In the genomic region with DNA sequence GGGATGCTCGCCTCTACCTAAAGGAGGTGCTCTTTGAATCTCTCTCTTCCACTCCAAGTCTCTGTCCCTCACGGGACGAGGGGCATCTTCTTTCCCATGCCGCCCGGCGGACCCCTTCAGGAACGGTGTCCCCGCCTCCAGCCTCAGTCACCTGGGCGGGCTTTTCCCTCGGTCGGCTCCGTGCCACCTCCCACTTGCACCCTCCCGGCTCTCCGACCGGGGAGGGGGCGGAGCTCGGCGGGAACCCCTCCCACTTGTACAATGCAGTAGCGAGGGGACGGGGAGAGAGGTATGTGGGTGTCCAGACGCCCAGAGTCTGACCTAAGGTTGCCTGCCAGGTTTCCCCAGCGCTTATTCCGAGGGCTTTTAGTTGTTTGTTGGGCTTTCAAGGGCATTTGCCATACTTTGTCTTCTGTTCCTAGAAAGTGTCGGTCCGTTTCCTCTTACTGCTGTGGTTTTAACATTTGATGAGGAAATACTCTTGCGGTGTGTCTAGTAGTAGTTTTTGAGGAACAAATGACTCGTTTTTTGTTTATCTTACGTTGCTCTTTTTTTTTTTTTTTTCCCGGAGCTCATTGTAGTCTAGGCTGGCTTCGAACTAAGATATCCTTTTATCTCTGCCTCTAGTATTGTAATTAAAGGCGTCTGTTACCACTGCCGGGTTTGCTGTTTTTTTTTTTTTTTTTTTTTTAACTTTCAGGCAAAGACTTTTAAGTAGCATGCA, we compare ENCODE assay signal across 8 mouse cellular contexts. TPM values are rescaled to one million over a fixed set of nuclear protein-coding genes. Genes with fewer than 3 reads are reported as not detected.
DNase-seq lines count a peak whose midpoint lies in the region; ATAC-seq and TF ChIP-seq lines count a peak whose summit lies in the region.

No protein-coding gene starts in this region.

- peak overlapping the region; percentile 25 for H3K4me2 ChIP-seq in CH12.LX (ENCODE audit: insufficient read depth, low read depth, poor library complexity, severe bottlenecking)
- H3K4me2 ChIP-seq in forebrain, embryonic 11.5 days (ENCODE audit: low read depth, low read length, severe bottlenecking): peak overlapping the region; percentile 51
- H3K4me2 ChIP-seq in heart, embryonic 16.5 days (ENCODE audit: low read depth, low read length): peak overlapping the region; percentile 85
- peak overlapping the region; percentile 80 for H3K4me2 ChIP-seq in liver, postnatal 0 days (ENCODE audit: low read depth, low read length)
- peak overlapping the region; percentile 79 for H3K4me2 ChIP-seq in neural tube, embryonic 14.5 days (ENCODE audit: low read depth, low read length)

- dilution Hi-C loops in CH12.LX (cut with MboI; ENCODE audit: extremely low pct_ligation_motif_present, extremely low pct_unique_long_range_greater_than_20kb, low sequenced_read_pairs): no loop called here

- peak; percentile 72 for ATAC-seq in forebrain, embryonic 11.5 days (replicated peaks; ENCODE audit: low FRiP score)
- ATAC-seq in heart, embryonic 16.5 days (replicated peaks; ENCODE audit: extremely low read depth, insufficient read depth, low FRiP score): peak; percentile 85
- peak; percentile 80 for ATAC-seq in liver, postnatal 0 days
- peak; percentile 64 for ATAC-seq in neural tube, embryonic 14.5 days (ENCODE audit: low read depth)

- 6% methylated on average over 32 of the region's 32 CpGs for WGBS in forebrain, embryonic 11.5 days
- WGBS in heart, embryonic 16.5 days: under 1% methylated on average over 32 of the region's 32 CpGs
- WGBS in liver, postnatal 0 days (ENCODE audit: insufficient replicate concordance): under 1% methylated on average over 26 of the region's 32 CpGs
- 5% methylated on average over 32 of the region's 32 CpGs for WGBS in neural tube, embryonic 14.5 days

- TF ChIP-seq POLR2A in CH12.LX (IDR thresholded peaks at IDR 0.05; ENCODE audit: low read depth, low read length): peak; percentile 57

- no peak for TF ChIP-seq RAD21 in CH12.LX (IDR thresholded peaks at IDR 0.05; ENCODE audit: low read depth, low read length)

- peaks cover 0 to 11% of the 10 kb centered on the region in 2 experiments for H3K36me3 ChIP-seq in CH12.LX (replicated peaks in 1 of 2; ENCODE audit: control insufficient read depth in 1 of 2, insufficient read depth in 1 of 2, low read length in 1 of 2)
- H3K36me3 ChIP-seq in forebrain, embryonic 11.5 days (ENCODE audit: control insufficient read depth, insufficient read depth, low read length): no peaks in the 10 kb centered on the region
- H3K36me3 ChIP-seq in heart, embryonic 16.5 days (ENCODE audit: control insufficient read depth, insufficient read depth): no peaks in the 10 kb centered on the region
- H3K36me3 ChIP-seq in liver, postnatal 0 days (replicated peaks; ENCODE audit: insufficient read depth, low read length): no peaks in the 10 kb centered on the region
- H3K36me3 ChIP-seq in neural tube, embryonic 14.5 days (ENCODE audit: control insufficient read depth, insufficient read depth, low read length): no peaks in the 10 kb centered on the region

- H3K9me3 ChIP-seq in CH12.LX (replicated peaks; ENCODE audit: low read length): no peaks in the 10 kb centered on the region
- no peaks in the 10 kb centered on the region for H3K9me3 ChIP-seq in forebrain, embryonic 11.5 days (ENCODE audit: control insufficient read depth, low read length)
- H3K9me3 ChIP-seq in heart, embryonic 16.5 days (replicated peaks; ENCODE audit: control insufficient read depth, low read length): no peaks in the 10 kb centered on the region
- no peaks in the 10 kb centered on the region for H3K9me3 ChIP-seq in liver, postnatal 0 days (ENCODE audit: low read length)
- no peaks in the 10 kb centered on the region for H3K9me3 ChIP-seq in neural tube, embryonic 14.5 days (ENCODE audit: control insufficient read depth, low read length)

- peak; percentile 69 for TF ChIP-seq EP300 in CH12.LX (IDR thresholded peaks at IDR 0.05; ENCODE audit: low read length)
- peak; percentile 32; the same call in 1 of the 2 replicates for TF ChIP-seq EP300 in liver, postnatal 0 days (IDR thresholded peaks at IDR 0.05; ENCODE audit: low read depth)

- no peak for TF ChIP-seq CTCF in CH12.LX (conservative IDR thresholded peaks at IDR 0.05 in 1 of 2, IDR thresholded peaks at IDR 0.05 in 1 of 2; ENCODE audit: low read depth in 2 of 2, low read length in 2 of 2)
- no peak for TF ChIP-seq CTCF in liver, postnatal 0 days (IDR thresholded peaks at IDR 0.05; ENCODE audit: low read depth)

- peak; percentile 91 for DNase-seq in CH12.LX (ENCODE audit: extremely low read depth)
- DNase-seq in c-Kit-positive CD71-negative TER-119-negative erythroid progenitor cells, embryonic 14.5 days (ENCODE audit: low read depth): peak; percentile 77
- peak; percentile 90 for DNase-seq in forebrain, embryonic 11.5 days (ENCODE audit: low spot score)
- peak; percentile 93 to 97 for DNase-seq in kidney, postnatal 36 days
- DNase-seq in liver, postnatal 0 days: peak; percentile 94
- DNase-seq in testis, postnatal 14 days (ENCODE audit: low spot score): peak; percentile 91

- peak overlapping the region; percentile 89 for H3K27ac ChIP-seq in CH12.LX (ENCODE audit: insufficient read depth, low read depth)
- peak overlapping the region; percentile 80 for H3K27ac ChIP-seq in forebrain, embryonic 11.5 days (ENCODE audit: low read depth, low read length)
- H3K27ac ChIP-seq in heart, embryonic 16.5 days (ENCODE audit: low read length): peak overlapping the region; percentile 95
- peak overlapping the region; percentile 96 for H3K27ac ChIP-seq in liver, postnatal 0 days (ENCODE audit: low read depth)
- H3K27ac ChIP-seq in neural tube, embryonic 14.5 days (ENCODE audit: low read depth, low read length): peak overlapping the region; percentile 94

- H3K27me3 ChIP-seq in CH12.LX (replicated peaks): no peaks in the 10 kb centered on the region
- no peaks in the 10 kb centered on the region for H3K27me3 ChIP-seq in forebrain, embryonic 11.5 days (ENCODE audit: control insufficient read depth, insufficient read depth, low read length)
- no peaks in the 10 kb centered on the region for H3K27me3 ChIP-seq in heart, embryonic 16.5 days (ENCODE audit: control insufficient read depth, insufficient read depth, low read length)
- H3K27me3 ChIP-seq in liver, postnatal 0 days (ENCODE audit: insufficient read depth, low read length): no peaks in the 10 kb centered on the region
- H3K27me3 ChIP-seq in neural tube, embryonic 14.5 days (ENCODE audit: control insufficient read depth, insufficient read depth, low read length): no peaks in the 10 kb centered on the region

- H3K4me1 ChIP-seq in CH12.LX (ENCODE audit: control insufficient read depth in 1 of 2, insufficient read depth in 2 of 2): peaks cover 0 to 11% of the 10 kb centered on the region in 2 experiments; a peak in 2 of 4 replicates
- H3K4me1 ChIP-seq in forebrain, embryonic 11.5 days (replicated peaks; ENCODE audit: control insufficient read depth, insufficient read depth, low read length): no peaks in the 10 kb centered on the region; the same call in 1 of the 2 replicates
- H3K4me1 ChIP-seq in heart, embryonic 16.5 days (ENCODE audit: control insufficient read depth, insufficient read depth, low read length): peaks cover 7% of the 10 kb centered on the region
- H3K4me1 ChIP-seq in liver, postnatal 0 days (ENCODE audit: insufficient read depth): peaks cover 3% of the 10 kb centered on the region
- H3K4me1 ChIP-seq in neural tube, embryonic 14.5 days (ENCODE audit: control insufficient read depth, insufficient read depth, low read length): 0 out of 2 replicates have a peak, but pooled peaks cover 2% of the 10 kb centered on the region

- peaks cover 42% of the 10 kb centered on the region for H3K79me2 ChIP-seq in CH12.LX (replicated peaks; ENCODE audit: control insufficient read depth, extremely low read depth, insufficient read depth, poor library complexity, severe bottlenecking)

- peak overlapping the region; percentile 92 to 99 (median 94) for H3K4me3 ChIP-seq in CH12.LX (replicated peaks in 1 of 3; ENCODE audit: low read depth in 2 of 3, low read length in 2 of 3, poor library complexity in 1 of 3)
- H3K4me3 ChIP-seq in forebrain, embryonic 11.5 days (ENCODE audit: low read depth, low read length): peak overlapping the region; percentile 92
- peak overlapping the region; percentile 99 for H3K4me3 ChIP-seq in heart, embryonic 16.5 days (ENCODE audit: low read length)
- H3K4me3 ChIP-seq in liver, postnatal 0 days (ENCODE audit: low read depth, low read length): peak overlapping the region; percentile 92
- H3K4me3 ChIP-seq in neural tube, embryonic 14.5 days (ENCODE audit: low read depth, low read length): peak overlapping the region; percentile 87

- in situ Hi-C loops in CH12.LX (cut with MboI; ENCODE audit: low pct_ligation_motif_present, low pct_unique_long_range_greater_than_20kb, low sequenced_read_pairs): no loop called here

- H3K9ac ChIP-seq in CH12.LX (ENCODE audit: insufficient read depth, low read depth): peak overlapping the region; percentile 100
- peak overlapping the region; percentile 90 for H3K9ac ChIP-seq in forebrain, embryonic 11.5 days (ENCODE audit: low read length)
- H3K9ac ChIP-seq in heart, embryonic 16.5 days (ENCODE audit: low read length): peak overlapping the region; percentile 93
- H3K9ac ChIP-seq in liver, postnatal 0 days (replicated peaks): peak overlapping the region; percentile 95
- peak overlapping the region; percentile 82 for H3K9ac ChIP-seq in neural tube, embryonic 14.5 days (replicated peaks; ENCODE audit: low read depth, low read length)

TF ChIP-seq in CH12.LX, 34 proteins besides CTCF, POLR2A, EP300 and RAD21 (continues in another document):
- TF ChIP-seq JUN (IDR thresholded peaks at IDR 0.05; ENCODE audit: insufficient read depth, low read depth, low read length) (peak; percentile 50; the same call in 1 of the 2 replicates), RCOR1 (conservative IDR thresholded peaks at IDR 0.05; ENCODE audit: low read depth, low read length) (no peak)

RNA-seq across cellular contexts. Expression of a gene that starts 0.9 kb away (rescaled TPM):
- 43.9 and 48.5 TPM in 2 replicates for total RNA-seq in CH12.LX (2012; rRNA removed)
- total RNA-seq in CH12.LX (2014; rRNA removed): 40.9 and 44.9 TPM in 2 replicates
- 36.1 and 42.9 TPM in 2 replicates for polyA plus RNA-seq in CH12.LX (2012; ENCODE audit: insufficient read length, low read depth)
- 37.3 and 41.3 TPM in 2 replicates for polyA plus RNA-seq in forebrain, embryonic 11.5 days (2014; fragmentation: Nextera tagmentation; extraction: Ambion mirVana)
- polyA plus RNA-seq in heart, embryonic 16.5 days (2015; fragmentation: Nextera tagmentation; extraction: Ambion mirVana): 17.8 and 18.0 TPM in 2 replicates
- polyA plus RNA-seq in liver, postnatal 0 days (2015; fragmentation: Nextera tagmentation; extraction: Ambion mirVana): 3.1 and 5.0 TPM in 2 replicates
- 21.7 and 22.0 TPM in 2 replicates for polyA plus RNA-seq in neural tube, embryonic 14.5 days (2014; fragmentation: Nextera tagmentation; extraction: Ambion mirVana)

RNA-seq across cellular contexts. Expression of a gene that starts 33.5 kb away (rescaled TPM):
- total RNA-seq in CH12.LX (2012; rRNA removed) (11.5 and 11.6 TPM in 2 replicates), CH12.LX (2014; rRNA removed) (7.1 and 7.2 TPM in 2 replicates)
- polyA plus RNA-seq in CH12.LX (2012; ENCODE audit: insufficient read length, low read depth): 13.3 and 16.5 TPM in 2 replicates
- 7.8 and 8.0 TPM in 2 replicates for polyA plus RNA-seq in forebrain, embryonic 11.5 days (2014; fragmentation: Nextera tagmentation; extraction: Ambion mirVana)
- polyA plus RNA-seq in heart, embryonic 16.5 days (2015; fragmentation: Nextera tagmentation; extraction: Ambion mirVana): 3.1 and 3.8 TPM in 2 replicates
- polyA plus RNA-seq in liver, postnatal 0 days (2015; fragmentation: Nextera tagmentation; extraction: Ambion mirVana): 1.2 and 1.7 TPM in 2 replicates
- polyA plus RNA-seq in neural tube, embryonic 14.5 days (2014; fragmentation: Nextera tagmentation; extraction: Ambion mirVana): 5.7 and 6.4 TPM in 2 replicates

Comparison
In these comparisons a context has a peak if more than half of its experiments do, and no peak if none do; other contexts are left out.
1. Peak in every context shown above with its lines: DNase-seq, ATAC-seq, H3K4me3 ChIP-seq and H3K27ac ChIP-seq.
2. H3K4me2 ChIP-seq: peak in every context shown above with its lines; median percentile 85 in heart, embryonic 16.5 days; 80 in liver, postnatal 0 days; 79 in neural tube, embryonic 14.5 days; 51 in forebrain, embryonic 11.5 days; 25 in CH12.LX.